Mouse (Mus musculus) liver, postnatal 0 days (tissue): Measurements from ENCODE around the gene Gusb. TPM values are rescaled to one million over a fixed set of nuclear protein-coding genes. Genes with fewer than 3 reads are reported as not detected.
"Not testable (repeated sequence)": the region's sequence is repeated elsewhere in the genome, so short reads cannot be mapped to it uniquely, and the experiment has no call there.

ENCODE experiments used
- ATAC-seq: fragments of 200-750 bp; cut with Nextera tagmentation; 2 replicates; pipeline ENCODE4 v1.8.0; 2017; ENCODE audit warnings: mild to moderate bottlenecking, moderate library complexity
- DNase-seq: peaks from one replicate; pipeline ENCODE4 v3.0.0-alpha.2; 2016
- H3K27ac ChIP-seq: fragments of 300-500 bp; sonication (generic); 2 replicates; pipeline ENCODE4 v1.5.1; 2014; ENCODE audit warnings: antibody characterized with exemption, moderate library complexity, mild to moderate bottlenecking, low read depth
- H3K27me3 ChIP-seq: fragments of 300-500 bp; sonication (generic); 2 replicates; pipeline ENCODE4 v1.6.1; 2014; ENCODE audit warnings: low read length, control low read depth, mixed read lengths; ENCODE audit not compliant: insufficient read depth
- H3K36me3 ChIP-seq: fragments of 300-500 bp; sonication (generic); replicated peaks from 2 replicates; pipeline ENCODE4 v1.6.1; 2014; ENCODE audit warnings: mild to moderate bottlenecking, control low read depth, low read length, moderate library complexity, mixed read lengths; ENCODE audit not compliant: insufficient read depth
- H3K4me1 ChIP-seq: fragments of 300-500 bp; sonication (generic); 2 replicates; pipeline ENCODE4 v1.6.1; 2014; ENCODE audit warnings: antibody characterized with exemption, mild to moderate bottlenecking, control low read depth; ENCODE audit not compliant: insufficient read depth
- H3K4me2 ChIP-seq: fragments of 300-500 bp; sonication (generic); 2 replicates; pipeline ENCODE4 v1.6.1; 2014; ENCODE audit warnings: low read depth, mild to moderate bottlenecking, low read length, moderate library complexity, mixed read lengths
- H3K4me3 ChIP-seq: fragments of 300-500 bp; sonication (generic); 2 replicates; pipeline ENCODE4 v1.5.1; 2014; ENCODE audit warnings: low read depth, low read length
- H3K9ac ChIP-seq: fragments of 300-500 bp; sonication (generic); replicated peaks from 2 replicates; pipeline ENCODE4 v1.6.1; 2014; ENCODE audit warnings: mild to moderate bottlenecking, moderate library complexity
- H3K9me3 ChIP-seq: fragments of 300-500 bp; sonication (generic); 2 replicates; pipeline ENCODE4 v1.6.1; 2016; ENCODE audit warnings: mild to moderate bottlenecking, control low read depth, low read length, mixed read lengths
- CTCF ChIP-seq: sonication (generic); IDR thresholded peaks from 2 replicates; pipeline ENCODE4 v1.5.1; 2016; ENCODE audit warnings: antibody characterized with exemption, low read depth
- EP300 ChIP-seq: IDR thresholded peaks from 2 replicates; pipeline ENCODE4 v1.6.1; 2016; ENCODE audit warnings: antibody characterized with exemption, low read depth, mild to moderate bottlenecking
- WGBS: fragments of 180-500 bp; shearing (Covaris S2); extraction: QIAGEN DNeasy Blood & Tissue Kit; methylation state at CpG from one replicate; pipeline ENCODE4 v1.1.7; 2014; ENCODE audit not compliant: insufficient replicate concordance; 5-methylcytosine and 5-hydroxymethylcytosine counted together
- polyA plus RNA-seq: library from polyadenylated mRNA; unstranded; fragments of >200 nt; fragmentation: Nextera tagmentation; extraction: Ambion mirVana; gene quantifications from 2 replicates; pipeline ENCODE4 v1.2.1, GENCODE M21; 2015

The Gusb gene
- polyA plus RNA-seq, 1 experiment from 2014 or later: 29.3 TPM

GRCm38 (mm10) chr5:130040797-130041196 is 37.9 kb upstream of the Gusb start:
- 88% methylated on average over 4 of the region's 4 CpGs for WGBS
- Histone ChIP-seq H3K27me3 (no peaks in the 10 kb centered on the region), H3K9me3 (no peaks in the 10 kb centered on the region), H3K36me3 (peaks cover 57% of the 10 kb centered on the region), H3K9ac (no peak overlapping the region), H3K4me1 (peaks cover 6% of the 10 kb centered on the region; the same call in 1 of the 2 replicates), H3K4me3 (no peak overlapping the region), H3K4me2 (no peak overlapping the region), H3K27ac (no peak overlapping the region)
- DNase-seq (no peak), ATAC-seq (no peak)
- TF ChIP-seq CTCF: no peak
- no peak for TF ChIP-seq EP300

DNA sequence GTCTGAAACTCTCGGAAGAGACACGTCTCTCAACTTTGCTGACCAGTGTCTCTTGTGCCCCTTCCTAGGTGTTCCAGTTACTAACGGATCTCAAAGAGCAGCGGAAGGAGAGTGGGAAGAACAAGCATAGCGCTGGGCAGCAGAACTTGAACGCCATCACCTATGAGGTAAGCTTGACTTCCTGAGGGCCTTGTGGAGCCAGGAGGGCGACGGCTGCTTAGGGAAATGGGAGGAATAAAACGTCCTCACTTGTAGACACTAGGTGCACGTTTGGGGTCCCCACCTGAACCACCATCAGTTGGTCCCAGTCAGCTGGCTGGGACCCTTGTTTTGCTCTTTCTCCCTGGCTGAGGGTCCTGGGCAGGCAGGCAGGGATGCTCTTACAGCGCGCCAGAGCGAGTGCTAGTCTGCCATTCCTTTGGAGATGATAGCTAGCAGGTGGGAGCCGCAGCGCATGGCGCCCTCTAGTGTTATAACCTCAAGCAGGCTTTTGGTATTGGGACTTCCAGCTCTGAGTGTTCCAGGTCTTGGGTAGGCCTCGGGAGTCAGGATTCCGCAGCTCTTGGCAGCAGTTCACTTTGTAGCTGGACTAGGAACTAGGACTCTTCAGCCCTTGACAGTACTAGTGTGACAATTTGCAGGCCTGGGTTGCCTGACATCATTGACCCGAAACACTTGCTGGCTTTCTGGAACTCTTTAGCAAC is 35.1 kb upstream of the Gusb start:
- no peak overlapping the region for H3K9ac ChIP-seq
- TF ChIP-seq EP300: no peak
- TF ChIP-seq CTCF: peak; percentile 89
- no peak overlapping the region for H3K27ac ChIP-seq
- no peaks in the 10 kb centered on the region for H3K27me3 ChIP-seq
- ATAC-seq (0 out of 2 replicates have a peak, but pooled peaks have one; percentile 14), DNase-seq (peak; percentile 75)
- H3K36me3 ChIP-seq: peaks cover 50% of the 10 kb centered on the region
- no peaks in the 10 kb centered on the region for H3K9me3 ChIP-seq
- WGBS: 72% methylated on average over 19 of the region's 19 CpGs
- peaks cover 9% of the 10 kb centered on the region; the same call in 1 of the 2 replicates for H3K4me1 ChIP-seq
- no peak overlapping the region for H3K4me2 ChIP-seq
- no peak overlapping the region for H3K4me3 ChIP-seq

GRCm38 (mm10) chr5:130036300-130036699 is 33.5 kb upstream of the Gusb start:
- 69% methylated on average over 2 of the region's 2 CpGs for WGBS
- Histone ChIP-seq H3K4me1 (peaks cover 20% of the 10 kb centered on the region), H3K36me3 (peaks cover 39% of the 10 kb centered on the region)
- not testable (repeated sequence) for H3K27me3 ChIP-seq, H3K4me2 ChIP-seq, DNase-seq, H3K27ac ChIP-seq, H3K9me3 ChIP-seq, ATAC-seq, H3K4me3 ChIP-seq, H3K9ac ChIP-seq
- peak; percentile 55 for TF ChIP-seq CTCF

GRCm38 (mm10) chr5:130033869-130034268 is 31.0 kb upstream of the Gusb start:
- Histone ChIP-seq H3K9ac (0 out of 2 replicates have a peak overlapping the region, but pooled peaks have one; percentile 34), H3K9me3 (no peaks in the 10 kb centered on the region), H3K27ac (peak overlapping the region; percentile 75), H3K4me1 (peaks cover 32% of the 10 kb centered on the region), H3K36me3 (peaks cover 21% of the 10 kb centered on the region), H3K27me3 (no peaks in the 10 kb centered on the region), H3K4me2 (no peak overlapping the region), H3K4me3 (no peak overlapping the region)
- 58% methylated on average over 2 of the region's 2 CpGs for WGBS
- ATAC-seq (peak; percentile 61), DNase-seq (no peak)
- TF ChIP-seq EP300: peak; percentile 77
- no peak for TF ChIP-seq CTCF

GRCm38 (mm10) chr5:130031410-130032390 is 28.9 kb upstream of the Gusb start:
- TF ChIP-seq EP300 (peak; percentile 85), CTCF (no peak)
- H3K27me3 ChIP-seq: no peaks in the 10 kb centered on the region
- peak; percentile 82 for ATAC-seq
- peak overlapping the region; percentile 39; the same call in 1 of the 2 replicates for H3K9ac ChIP-seq
- peaks cover 32% of the 10 kb centered on the region for H3K4me1 ChIP-seq
- DNase-seq: no peak
- H3K27ac ChIP-seq: peak overlapping the region; percentile 96
- H3K4me2 ChIP-seq: peak overlapping the region; percentile 30; the same call in 1 of the 2 replicates
- H3K36me3 ChIP-seq: peaks cover 7% of the 10 kb centered on the region
- 80% methylated on average over 19 of the region's 19 CpGs for WGBS
- no peaks in the 10 kb centered on the region for H3K9me3 ChIP-seq
- no peak overlapping the region for H3K4me3 ChIP-seq
